Mouse (Mus musculus) left cerebral cortex, postnatal 14 days (tissue): ENCODE data around the gene Dpp9. TPM values are rescaled to one million over a fixed set of nuclear protein-coding genes. Genes with fewer than 3 reads are reported as not detected.
"Not testable (repeated sequence)": the region's sequence is repeated elsewhere in the genome, so short reads cannot be mapped to it uniquely, and the experiment has no call there.

ENCODE experiments used
- DNase-seq, 2 experiments: peaks; one replicate each; pipeline ENCODE4 v3.0.0; 2021 to 2022; ENCODE audit warnings: low spot score in 2 of 2, mixed read lengths in 1 of 2
- intact Hi-C: fragments of 180-260 bp; cut with DNase I; formaldehyde crosslinking; loops from one replicate; pipeline ENCODE4 v1.15.1; 2025
- long read RNA-seq, 2 experiments: library from polyadenylated mRNA; stranded (forward); transcript quantifications; one replicate each; pipeline ENCODE4 v2.0.0; 2021
- total RNA-seq, 2 experiments: library from RNA; stranded (reverse); gene quantifications; 2 replicates each; pipeline ENCODE4 v1.2.3; 2021

Dpp9 gene
- 10 to 100 TPM; 50.5 to 57.1 TPM for total RNA-seq
- long read RNA-seq, experiment 1, transcript Dpp9-201 (21 exons, 3,374 nt): major isoform, 16 of 40 reads
- long read RNA-seq, experiment 1, partial matches to known transcripts: 14 of 40 reads
- long read RNA-seq, experiment 1, other reads (novel, unspliced or antisense): 10 of 40 reads
- long read RNA-seq, experiment 2, transcript Dpp9-201 (21 exons, 3,374 nt): major isoform, 11 of 45 reads
- long read RNA-seq, experiment 2, partial matches to known transcripts: 21 of 45 reads
- long read RNA-seq, experiment 2, other reads (novel, unspliced or antisense): 13 of 45 reads

DNA sequence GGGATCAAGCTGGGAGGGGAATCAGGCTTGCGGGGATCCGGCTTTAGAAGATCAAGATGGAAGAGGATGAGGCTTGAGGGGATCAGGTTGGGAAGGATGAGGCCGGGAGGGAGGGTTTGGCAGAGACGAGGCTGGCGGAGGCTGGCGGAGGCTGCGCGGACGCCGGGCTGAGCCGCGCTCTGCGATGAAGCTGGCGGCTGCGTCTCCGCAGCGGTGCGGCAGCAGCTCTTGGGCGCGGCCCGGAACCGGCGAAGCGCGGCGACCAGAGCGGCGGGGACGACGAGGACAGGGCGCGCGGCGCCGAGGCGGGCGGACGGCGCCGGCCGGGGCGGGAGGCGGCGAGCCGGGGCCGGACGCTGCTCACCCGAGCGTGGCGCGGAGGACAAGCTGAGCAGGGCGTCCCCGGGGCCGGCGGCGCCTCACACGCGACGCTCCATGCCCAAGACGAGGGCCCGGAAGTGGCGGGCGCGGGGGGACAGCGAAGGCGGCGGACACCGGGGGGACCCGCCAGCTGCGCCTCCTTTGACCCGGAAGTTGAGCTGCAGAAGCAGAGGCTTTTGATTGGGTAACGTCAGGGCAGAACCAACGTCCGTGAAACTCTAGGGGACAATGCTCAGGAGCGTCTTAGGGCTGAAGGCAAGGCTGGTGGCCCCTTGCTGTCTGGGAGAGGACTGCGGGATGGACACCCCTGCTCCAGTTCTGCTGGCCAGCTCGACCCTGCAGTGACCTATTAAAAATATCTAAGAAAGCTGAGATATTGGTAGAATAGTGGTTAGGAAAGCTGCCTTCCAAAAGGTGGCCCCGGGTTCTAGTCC, at the start of gene Dpp9:
Gene Dpp9, minus strand, starts transcription at position 529 of the 815 bp plus-strand sequence.
- intact Hi-C loops: loop anchor here (5.0 kb wide), 1 partner anchor 34 kb away; no protein-coding TSS in a partner anchor
- peak; percentile 91 to 96 for DNase-seq

- intact Hi-C loops: no loop called here
- DNase-seq: peak; percentile 73 to 87
Measured at GRCm38 (mm10) chr17:56266271-56266670, 47.6 kb upstream of the Dpp9 start.

DNA sequence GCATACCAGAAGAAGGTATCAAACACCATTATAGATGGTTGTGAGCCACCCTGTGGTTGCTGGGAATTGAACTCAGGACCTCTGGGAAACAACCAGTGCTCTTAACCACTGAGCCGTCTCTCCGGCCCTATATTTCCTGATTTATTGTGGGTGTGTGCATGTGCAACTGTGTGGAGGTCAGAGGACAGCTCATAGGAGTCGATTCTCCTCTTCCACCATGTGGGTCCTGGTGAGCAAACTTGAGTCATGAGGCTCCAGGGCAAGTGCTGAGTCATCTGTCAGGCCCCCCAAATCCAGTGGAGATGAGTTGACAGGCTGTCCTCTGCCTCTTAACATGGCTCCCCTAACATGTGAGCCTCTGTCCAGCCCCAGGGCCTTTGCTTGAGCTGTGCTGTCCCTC, 47.2 kb upstream of the Dpp9 start:
- no peak for DNase-seq
- intact Hi-C loops: no loop called here

GRCm38 (mm10) chr17:56265011-56265410, 46.3 kb upstream of the Dpp9 start:
- no peak for DNase-seq

GRCm38 (mm10) chr17:56264020-56264419, 45.3 kb upstream of the Dpp9 start:
- DNase-seq: peak; percentile 86 to 87
- intact Hi-C loops: no loop called here

More at GRCm38 (mm10) chr17:56265011-56265410, 46.3 kb upstream of the Dpp9 start:
- intact Hi-C loops: no loop called here

DNA sequence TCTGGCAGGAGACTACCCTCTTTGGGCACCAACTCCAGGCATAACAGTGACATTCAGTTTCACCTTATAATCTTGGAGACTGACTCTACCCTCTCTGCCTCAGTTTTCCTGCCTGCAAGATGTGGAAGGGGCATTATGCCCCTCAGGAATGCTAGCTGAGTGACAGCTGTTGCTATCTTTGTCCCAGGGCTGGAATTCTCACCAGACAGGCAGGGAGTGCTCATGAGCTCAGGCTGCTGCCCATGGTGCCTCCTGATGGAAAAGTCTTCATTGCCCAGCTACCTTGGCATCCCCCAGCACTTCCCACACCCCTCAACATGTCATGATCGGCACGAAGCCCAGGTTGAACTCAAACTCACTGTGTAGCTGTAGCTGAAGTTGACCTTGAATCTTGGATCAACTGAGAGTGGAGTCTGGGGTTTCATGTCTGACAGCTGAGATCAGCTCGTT, 44.0 kb upstream of the Dpp9 start:
- intact Hi-C loops: no loop called here
- no peak for DNase-seq

DNA sequence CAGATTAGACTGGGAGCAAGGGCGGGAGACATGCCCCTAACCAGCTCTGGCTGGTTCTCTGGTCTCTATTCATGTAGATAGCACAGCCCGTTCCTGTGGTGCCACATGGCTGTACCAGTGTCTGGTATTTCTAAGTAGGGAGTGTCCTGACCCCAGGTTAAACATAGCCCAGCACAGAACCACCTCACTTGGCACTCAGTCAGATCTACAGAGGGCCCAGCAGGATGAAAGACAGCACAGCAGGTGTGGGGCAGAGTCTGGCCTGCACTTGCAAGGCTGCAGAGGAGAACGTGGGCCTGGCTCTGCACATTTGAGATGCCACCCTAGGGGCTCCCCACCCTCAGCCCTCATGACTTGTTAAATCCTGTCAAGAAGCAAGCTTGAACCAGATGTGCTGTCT, 42.5 kb upstream of the Dpp9 start:
- intact Hi-C loops: no loop called here
- no peak for DNase-seq

GRCm38 (mm10) chr17:56259301-56260037, 40.8 kb upstream of the Dpp9 start:
- DNase-seq: no peak
- intact Hi-C loops: no loop called here

GRCm38 (mm10) chr17:56258812-56259211, 40.1 kb upstream of the Dpp9 start:
- DNase-seq, intact Hi-C loops: not testable (repeated sequence)

- DNase-seq, intact Hi-C loops: not testable (repeated sequence)
Measured at GRCm38 (mm10) chr17:56258269-56258668, 39.6 kb upstream of the Dpp9 start.

- intact Hi-C loops: no loop called here
- DNase-seq: no peak
Measured at GRCm38 (mm10) chr17:56257181-56257894, 38.6 kb upstream of the Dpp9 start.

GRCm38 (mm10) chr17:56256239-56256881, 37.7 kb upstream of the Dpp9 start, which contains the start of gene Fem1a:
TSS of gene Fem1a (plus strand) at chr17:56256810.
- DNase-seq: peak; percentile 96 to 99
- intact Hi-C loops: no loop called here

- intact Hi-C loops: no loop called here
- peak; percentile 99 to 100 for DNase-seq
Measured at GRCm38 (mm10) chr17:56255863-56256238, 37.1 kb upstream of the Dpp9 start.

- DNase-seq: peak; percentile 64 to 73
- intact Hi-C loops: no loop called here
Measured at GRCm38 (mm10) chr17:56255429-56255828, 36.7 kb upstream of the Dpp9 start.

DNA sequence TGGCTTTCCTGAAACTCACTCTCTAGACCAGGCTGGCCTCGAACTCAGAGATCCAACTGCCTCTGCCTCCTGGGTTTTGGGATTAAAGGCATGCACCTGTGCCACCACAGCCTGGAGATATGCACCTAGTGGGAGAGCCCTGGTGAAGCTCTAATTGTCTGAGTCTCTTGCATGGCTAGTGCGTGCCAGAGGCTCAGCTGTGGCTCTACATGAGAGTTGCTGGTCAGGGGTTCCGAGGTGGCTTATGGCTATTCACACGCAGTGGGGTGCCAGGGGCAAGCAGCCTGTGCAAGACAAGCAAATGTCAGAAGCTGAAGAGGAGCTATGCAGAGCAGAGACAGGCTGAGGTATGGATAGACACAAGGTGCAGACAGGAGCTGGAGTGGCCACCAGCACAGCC, 36.0 kb upstream of the Dpp9 start:
- no peak for DNase-seq
- intact Hi-C loops: loop anchor here (5.0 kb wide), 3 partner anchors 37 to 122 kb away; partner anchors contain the start of gene Dpp9

- intact Hi-C loops: loop anchor here (5.0 kb wide), 3 partner anchors 34 to 119 kb away; partner anchors contain the start of gene Dpp9
- peak; percentile 75 to 84 for DNase-seq
Measured at GRCm38 (mm10) chr17:56251136-56251829, 32.6 kb upstream of the Dpp9 start.

DNA sequence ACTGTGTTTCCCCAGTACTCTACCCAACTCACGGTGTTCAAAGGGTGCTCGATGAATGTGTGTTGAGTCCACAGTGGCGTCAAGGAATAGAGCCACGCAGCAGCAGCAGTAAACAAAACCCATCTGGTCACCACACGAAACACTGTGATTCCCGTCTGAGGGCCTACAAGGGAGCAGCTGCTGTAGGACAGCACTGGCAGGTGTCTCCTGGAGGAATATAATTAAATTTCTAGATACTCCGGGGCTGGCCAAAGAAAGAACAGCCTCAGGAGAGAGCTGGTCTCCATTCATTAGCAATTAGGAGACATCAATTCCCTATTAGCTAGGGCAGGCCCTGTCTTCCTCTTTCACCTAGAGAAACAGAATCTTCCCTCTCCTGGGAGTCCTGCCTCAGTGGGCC, 26.9 kb upstream of the Dpp9 start:
- DNase-seq: no peak
- intact Hi-C loops: no loop called here
